Mouse (Mus musculus) spleen, adult 2 months (tissue): ENCODE measurements around the gene Nuak2. TPM values are rescaled to one million over a fixed set of nuclear protein-coding genes. Genes with fewer than 3 reads are reported as not detected.

Experiments used
- DNase-seq, 2 experiments: peaks; one replicate each; pipeline versions ENCODE4 v3.0.0 to v3.0.0-alpha.2; 2012 to 2021; ENCODE audit warnings: low spot score in 2 of 2, low read depth in 1 of 2
- H3K27ac ChIP-seq: fragments of 200-500 bp; 2 replicates; pipeline ENCODE4 v1.5.1; 2012; ENCODE audit warnings: low read length, inconsistent platforms; ENCODE audit not compliant: insufficient read depth
- H3K27me3 ChIP-seq: fragments of 200-500 bp; 2 replicates; pipeline ENCODE4 v1.6.1; 2012; ENCODE audit warnings: mild to moderate bottlenecking, moderate library complexity, low read length, inconsistent platforms; ENCODE audit not compliant: control insufficient read depth, insufficient read depth
- H3K36me3 ChIP-seq: fragments of 200-500 bp; 2 replicates; pipeline ENCODE4 v1.6.1; 2012; ENCODE audit warnings: mild to moderate bottlenecking, low read length, inconsistent platforms; ENCODE audit not compliant: control insufficient read depth, insufficient read depth
- H3K4me1 ChIP-seq: fragments of 200-500 bp; 2 replicates; pipeline ENCODE4 v1.6.1; 2011; ENCODE audit warnings: inconsistent platforms; ENCODE audit not compliant: control insufficient read depth, insufficient read depth, insufficient read length
- H3K4me3 ChIP-seq: fragments of 200-500 bp; 2 replicates; pipeline ENCODE4 v1.5.1; 2011; ENCODE audit warnings: mild to moderate bottlenecking, inconsistent platforms; ENCODE audit not compliant: insufficient read depth, insufficient read length; ENCODE audit errors: extremely low read depth
- CTCF ChIP-seq: fragments of 200-500 bp; IDR thresholded peaks from 2 replicates; pipeline ENCODE4 v1.5.1; 2011; ENCODE audit warnings: mild to moderate bottlenecking, inconsistent platforms; ENCODE audit not compliant: insufficient read depth, insufficient read length, insufficient replicate concordance; ENCODE audit errors: extremely low read depth
- POLR2A ChIP-seq: fragments of 200-500 bp; IDR thresholded peaks from 2 replicates; pipeline ENCODE4 v1.6.1; 2011; ENCODE audit warnings: low read depth, low read length, inconsistent platforms
- WGBS: fragments of 180-500 bp; shearing (Covaris S2); methylation state at CpG from one replicate; pipeline ENCODE4 v1.1.7; 2018; 5-methylcytosine and 5-hydroxymethylcytosine counted together
- polyA plus RNA-seq: library from polyadenylated mRNA; depleted of rRNA; stranded (reverse); fragments of >200 nt; gene quantifications from 2 replicates; pipeline ENCODE4 v1.2.3, GENCODE M21; 2012

Nuak2 gene
- polyA plus RNA-seq, 1 experiment, result 17.4 TPM

DNA sequence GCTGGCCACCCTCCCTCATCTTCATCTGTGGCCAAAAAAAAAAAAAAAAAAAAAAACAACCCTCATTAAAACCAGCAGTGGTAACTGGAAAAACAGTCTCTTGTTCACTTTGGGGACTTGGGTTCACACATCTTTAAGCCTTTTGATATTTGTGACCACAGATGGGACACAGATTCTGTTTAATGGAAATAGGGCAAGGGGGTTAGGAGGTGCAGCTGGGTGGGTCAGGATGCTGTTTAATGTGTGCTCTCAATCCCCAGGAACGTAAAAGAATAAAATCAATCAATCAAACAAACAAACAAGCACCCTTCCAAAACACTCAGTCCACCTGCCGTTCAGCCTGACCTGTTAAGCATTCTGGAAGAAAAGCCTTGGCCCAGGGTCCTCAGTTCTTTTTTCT lies 17.3 kb downstream of the Nuak2 start:
- no peak overlapping the region for H3K4me3 ChIP-seq
- TF ChIP-seq POLR2A (no peak), CTCF (no peak)
- no peaks in the 10 kb centered on the region for H3K27me3 ChIP-seq
- WGBS, result 89% methylated on average over 2 of the region's 2 CpGs
- peaks cover 27% of the 10 kb centered on the region for H3K36me3 ChIP-seq
- H3K27ac ChIP-seq, result no peak overlapping the region
- H3K4me1 ChIP-seq, result peaks cover 31% of the 10 kb centered on the region
- DNase-seq, result no peak

- Histone ChIP-seq H3K36me3 (peaks cover 26% of the 10 kb centered on the region), H3K4me3 (no peak overlapping the region), H3K4me1 (peaks cover 34% of the 10 kb centered on the region), H3K27ac (peak overlapping the region; percentile 37), H3K27me3 (no peaks in the 10 kb centered on the region)
- 85% methylated on average over 4 of the region's 4 CpGs for WGBS
- TF ChIP-seq POLR2A, result no peak
- TF ChIP-seq CTCF, result no peak
- DNase-seq, result no peak
Measured at GRCm38 (mm10) chr1:132333675-132334141, 17.8 kb downstream of the Nuak2 start.

GRCm38 (mm10) chr1:132334178-132334801 lies 18.4 kb downstream of the Nuak2 start:
- H3K27ac ChIP-seq, result peak overlapping the region; percentile 37
- H3K4me3 ChIP-seq, result no peak overlapping the region
- H3K27me3 ChIP-seq, result no peaks in the 10 kb centered on the region
- no peak for DNase-seq
- TF ChIP-seq POLR2A, result no peak
- no peak for TF ChIP-seq CTCF
- peaks cover 34% of the 10 kb centered on the region for H3K4me1 ChIP-seq
- peaks cover 24% of the 10 kb centered on the region for H3K36me3 ChIP-seq
- WGBS, result 71% methylated on average over 6 of the region's 6 CpGs

DNA sequence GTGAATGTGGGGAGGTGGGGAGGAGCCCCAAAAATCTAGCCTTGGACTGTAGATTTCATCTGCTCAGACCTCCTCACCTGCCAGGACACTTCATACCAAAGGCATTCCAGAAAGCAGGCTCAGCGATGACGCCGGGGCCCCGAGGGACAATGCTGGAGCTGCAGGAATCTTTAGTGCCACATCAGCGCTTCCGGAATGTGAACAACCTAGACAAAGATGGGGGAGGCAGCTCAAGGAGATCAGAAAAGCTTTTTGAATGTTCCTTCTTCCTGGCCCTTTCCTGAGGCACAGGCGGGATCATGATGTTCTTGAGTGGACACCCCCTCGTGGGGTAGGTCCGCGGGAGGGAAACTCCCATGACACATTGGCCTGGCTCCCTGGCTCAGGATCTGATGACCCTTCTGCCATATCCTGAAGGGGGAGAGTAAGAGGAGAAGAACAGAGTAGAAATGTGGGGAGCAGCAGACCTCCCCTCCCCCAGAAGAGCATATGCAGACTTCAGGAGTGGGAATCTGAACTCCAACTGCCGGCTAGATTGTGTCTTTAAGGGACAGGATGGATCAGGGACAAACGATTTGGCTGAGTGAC lies 19.5 kb downstream of the Nuak2 start:
- Histone ChIP-seq H3K4me1 (peaks cover 40% of the 10 kb centered on the region), H3K27me3 (no peaks in the 10 kb centered on the region), H3K27ac (no peak overlapping the region), H3K36me3 (peaks cover 15% of the 10 kb centered on the region), H3K4me3 (no peak overlapping the region)
- WGBS, result 79% methylated on average over 12 of the region's 12 CpGs
- TF ChIP-seq CTCF, result no peak
- DNase-seq, result no peak

DNA sequence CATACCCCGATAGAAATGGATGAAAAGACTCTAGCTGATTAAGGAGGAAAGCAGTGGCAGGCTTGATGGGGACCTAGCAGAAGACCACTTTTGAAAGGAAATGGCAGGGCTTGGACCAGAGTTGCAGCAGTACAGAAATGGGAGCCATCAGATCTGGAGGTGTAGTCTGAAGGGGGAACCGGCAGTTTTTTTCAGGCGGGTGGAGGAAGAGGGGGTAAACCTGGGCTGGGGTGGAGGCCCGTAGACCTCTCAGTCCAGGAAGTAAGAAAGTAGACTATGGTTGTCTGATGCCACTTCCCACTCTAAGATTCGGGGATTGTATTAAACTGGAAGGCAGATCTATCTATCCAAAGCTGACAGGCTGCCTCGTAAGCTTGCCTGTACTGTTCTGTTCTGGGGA lies 21.0 kb downstream of the Nuak2 start:
- peaks cover 6% of the 10 kb centered on the region for H3K36me3 ChIP-seq
- H3K27ac ChIP-seq, result peak overlapping the region; percentile 71
- WGBS, result 22% methylated on average over 6 of the region's 6 CpGs
- no peak overlapping the region for H3K4me3 ChIP-seq
- peak in 1 of 2 experiments; percentile 45 for DNase-seq
- H3K4me1 ChIP-seq, result peaks cover 45% of the 10 kb centered on the region
- TF ChIP-seq CTCF (no peak), POLR2A (no peak)
- no peaks in the 10 kb centered on the region for H3K27me3 ChIP-seq

GRCm38 (mm10) chr1:132338027-132338660 lies 22.2 kb downstream of the Nuak2 start:
- no peak for TF ChIP-seq POLR2A
- no peak for TF ChIP-seq CTCF
- Histone ChIP-seq H3K27ac (no peak overlapping the region; the same call in 1 of the 2 replicates), H3K4me3 (no peak overlapping the region), H3K27me3 (no peaks in the 10 kb centered on the region), H3K36me3 (no peaks in the 10 kb centered on the region), H3K4me1 (peaks cover 49% of the 10 kb centered on the region)
- no peak for DNase-seq
- 73% methylated on average over 8 of the region's 8 CpGs for WGBS
